Mouse (Mus musculus) liver, embryonic 15.5 days (tissue): ENCODE measurements around the gene Nup98. TPM values are rescaled to one million over a fixed set of nuclear protein-coding genes. Genes with fewer than 3 reads are reported as not detected.

Source experiments
- ATAC-seq: fragments of 200-750 bp; cut with Nextera tagmentation; 2 replicates; pipeline ENCODE4 v1.8.0; 2017; ENCODE audit warnings: moderate number of reproducible peaks, mild to moderate bottlenecking, moderate library complexity; ENCODE audit not compliant: insufficient read depth
- H3K27ac ChIP-seq: fragments of 300-500 bp; sonication (generic); replicated peaks from 2 replicates; pipeline ENCODE4 v1.5.1; 2015; ENCODE audit warnings: mild to moderate bottlenecking, inconsistent platforms
- H3K27me3 ChIP-seq: fragments of 300-500 bp; sonication (generic); 2 replicates; pipeline ENCODE4 v1.6.1; 2015; ENCODE audit warnings: mild to moderate bottlenecking, inconsistent platforms
- H3K36me3 ChIP-seq: fragments of 300-500 bp; sonication (generic); replicated peaks from 2 replicates; pipeline ENCODE4 v1.6.1; 2015; ENCODE audit warnings: moderate library complexity, mild to moderate bottlenecking, inconsistent platforms
- H3K4me1 ChIP-seq: fragments of 300-500 bp; sonication (generic); replicated peaks from 2 replicates; pipeline ENCODE4 v1.6.1; 2015; ENCODE audit warnings: inconsistent platforms
- H3K4me2 ChIP-seq: fragments of 300-500 bp; sonication (generic); 2 replicates; pipeline ENCODE4 v1.6.1; 2015; ENCODE audit warnings: moderate library complexity, mild to moderate bottlenecking, inconsistent platforms
- H3K4me3 ChIP-seq: fragments of 300-500 bp; sonication (generic); replicated peaks from 2 replicates; pipeline ENCODE4 v1.5.1; 2015; ENCODE audit warnings: mild to moderate bottlenecking, inconsistent platforms
- H3K9ac ChIP-seq: fragments of 300-500 bp; sonication (generic); 2 replicates; pipeline ENCODE4 v1.6.1; 2015; ENCODE audit warnings: moderate library complexity, mild to moderate bottlenecking, inconsistent platforms
- H3K9me3 ChIP-seq: fragments of 300-500 bp; sonication (generic); replicated peaks from 2 replicates; pipeline ENCODE4 v1.6.1; 2016; ENCODE audit warnings: inconsistent platforms
- WGBS: fragments of 180-500 bp; shearing (Covaris S2); methylation state at CpG from one replicate; pipeline ENCODE4 v1.1.7; 2015; ENCODE audit warnings: mixed read lengths; ENCODE audit not compliant: insufficient replicate concordance; 5-methylcytosine and 5-hydroxymethylcytosine counted together
- polyA plus RNA-seq: library from polyadenylated mRNA; unstranded; fragments of >200 nt; fragmentation: Nextera tagmentation; extraction: Ambion mirVana; gene quantifications from 2 replicates; pipeline ENCODE4 v1.2.1, GENCODE M21; 2015

Gene Nup98
- 13.4 and 13.5 TPM in 2 replicates for polyA plus RNA-seq

DNA sequence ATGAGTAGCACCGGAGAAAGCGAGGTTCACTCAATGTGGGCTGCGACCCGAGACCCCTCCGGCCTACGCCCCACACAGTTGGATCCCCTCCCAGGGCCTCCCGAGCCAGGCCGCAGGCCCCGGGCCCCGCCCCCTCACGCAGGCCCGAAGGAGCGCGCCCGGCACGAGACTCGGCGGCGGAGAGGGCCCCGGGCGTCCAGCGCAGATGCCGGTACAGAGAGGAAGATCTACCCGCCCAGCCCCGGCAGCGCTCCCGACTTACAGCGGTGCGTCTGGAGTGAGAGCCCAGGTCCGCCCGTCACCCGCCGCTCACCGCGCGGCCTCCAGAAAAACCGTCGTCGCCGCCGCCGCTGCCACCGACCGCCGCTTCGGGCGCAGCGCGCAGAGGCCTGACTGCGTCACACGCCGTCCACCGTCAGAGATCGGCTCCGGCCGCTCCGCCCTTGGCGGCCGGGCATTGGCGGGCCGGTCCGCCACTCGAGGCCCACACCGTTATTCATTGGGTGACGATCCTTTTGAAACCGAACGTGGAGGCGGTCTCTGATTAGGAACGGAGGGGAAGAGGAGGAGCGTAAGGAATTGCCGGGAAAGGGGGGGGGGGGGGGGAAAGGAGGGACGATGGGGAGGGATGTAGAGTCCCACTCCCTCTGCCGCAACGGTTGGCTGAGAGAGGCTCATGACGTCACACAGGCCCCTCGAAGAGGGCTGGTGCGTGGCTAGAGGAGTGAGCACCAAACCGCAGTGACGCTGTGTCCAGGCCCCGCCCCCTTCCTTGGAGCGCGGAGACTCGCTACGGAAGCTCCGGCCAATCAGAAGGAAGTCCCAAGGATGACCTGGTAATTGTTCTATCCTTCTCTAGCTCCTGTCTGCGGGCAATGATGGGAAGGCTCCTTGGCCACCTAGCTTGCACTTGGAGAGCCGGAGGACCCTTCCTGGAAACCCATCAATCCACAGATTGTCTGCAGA lies at the start of gene Nup98, which contains the start of gene Pgap2:
TSS of gene Nup98 (minus strand) at position 421 of the 966 bp plus-strand sequence.
TSS of gene Pgap2 (plus strand) at position 453 of the 966 bp plus-strand sequence.
- H3K4me1 ChIP-seq = peaks cover 36% of the 10 kb centered on the region
- H3K27ac ChIP-seq = peak within 1 kb of the TSS; percentile 90
- no peaks in the 10 kb centered on the region for H3K27me3 ChIP-seq
- peak; percentile 96 for ATAC-seq
- H3K9ac ChIP-seq = peak within 1 kb of the TSS; percentile 81
- H3K9me3 ChIP-seq = no peaks in the 10 kb centered on the region
- H3K4me3 ChIP-seq = peak within 1 kb of the TSS; percentile 91
- under 1% methylated on average over 78 of the region's 87 CpGs for WGBS
- peak within 1 kb of the TSS; percentile 85 for H3K4me2 ChIP-seq
- no peaks in the 10 kb centered on the region for H3K36me3 ChIP-seq

DNA sequence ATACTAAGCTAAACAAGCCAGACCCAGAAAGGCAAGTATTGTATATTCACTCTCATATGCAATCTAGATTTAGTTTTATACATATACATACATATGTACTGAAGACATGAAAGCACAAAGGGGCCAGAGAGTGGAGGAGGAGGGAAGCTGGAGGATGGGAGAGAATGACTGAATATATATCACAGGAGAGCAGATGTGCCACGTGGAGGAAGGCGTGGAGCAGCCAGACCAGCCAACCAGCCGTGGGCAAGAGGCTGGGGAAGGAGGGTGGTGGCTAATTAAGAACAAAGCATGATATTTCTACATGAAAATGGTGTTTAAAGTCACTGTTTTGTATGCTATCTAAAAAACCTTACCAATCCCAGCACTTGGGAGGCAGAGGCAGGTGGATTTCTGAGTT lies 48.8 kb upstream of the Nup98 start:
- H3K36me3 ChIP-seq = no peaks in the 10 kb centered on the region
- no peak overlapping the region for H3K9ac ChIP-seq
- H3K27me3 ChIP-seq = no peaks in the 10 kb centered on the region
- peaks cover 13% of the 10 kb centered on the region for H3K4me1 ChIP-seq
- no peak overlapping the region for H3K4me3 ChIP-seq
- no peak; the same call in 1 of the 2 replicates for ATAC-seq
- no peak overlapping the region for H3K4me2 ChIP-seq
- 0 out of 2 replicates have a peak overlapping the region, but pooled peaks have one; percentile 33 for H3K27ac ChIP-seq
- H3K9me3 ChIP-seq = no peaks in the 10 kb centered on the region
- WGBS = 44% methylated on average over 3 of the region's 3 CpGs

- Histone ChIP-seq H3K27ac (no peak overlapping the region), H3K36me3 (no peaks in the 10 kb centered on the region), H3K9ac (no peak overlapping the region), H3K9me3 (no peaks in the 10 kb centered on the region), H3K4me2 (no peak overlapping the region), H3K4me1 (peaks cover 19% of the 10 kb centered on the region), H3K4me3 (no peak overlapping the region), H3K27me3 (no peaks in the 10 kb centered on the region)
- WGBS = 20% methylated on average over 4 of the region's 4 CpGs
- peak; percentile 37 for ATAC-seq
Observed at GRCm38 (mm10) chr7:102258189-102258588, 48.2 kb upstream of the Nup98 start.

DNA sequence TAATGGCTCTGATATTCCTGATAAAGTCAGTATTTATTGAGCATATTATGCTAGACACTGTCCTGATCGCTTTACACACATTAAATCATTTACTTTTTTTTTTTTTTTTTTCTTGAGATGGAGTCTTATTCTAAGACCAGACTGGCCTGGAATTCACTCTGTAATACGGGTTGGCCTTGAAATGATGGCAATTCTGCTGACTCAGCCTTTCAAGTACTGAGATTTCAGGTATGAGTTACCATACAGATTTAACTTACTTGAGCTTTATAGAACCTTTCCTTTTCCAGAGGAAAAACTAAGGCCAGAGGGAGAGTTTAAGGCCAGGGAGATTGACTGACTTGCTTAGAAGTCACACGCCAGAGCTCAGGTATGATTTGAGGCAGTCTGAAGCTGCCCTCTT lies 46.7 kb upstream of the Nup98 start:
- WGBS = 72% methylated on average over 3 of the region's 3 CpGs
- Histone ChIP-seq H3K27ac (no peak overlapping the region), H3K9ac (no peak overlapping the region), H3K9me3 (no peaks in the 10 kb centered on the region), H3K4me3 (no peak overlapping the region), H3K27me3 (no peaks in the 10 kb centered on the region), H3K4me1 (peaks cover 26% of the 10 kb centered on the region), H3K36me3 (no peaks in the 10 kb centered on the region), H3K4me2 (no peak overlapping the region)
- ATAC-seq = no peak

GRCm38 (mm10) chr7:102255954-102256353 lies 46.0 kb upstream of the Nup98 start, which contains the start of gene Rhog:
Gene Rhog, minus strand, starts transcription at chr7:102256054.
- no peak within 1 kb of the TSS for H3K27ac ChIP-seq
- no peak within 1 kb of the TSS for H3K9ac ChIP-seq
- ATAC-seq = no peak
- WGBS = 72% methylated on average over 3 of the region's 3 CpGs
- H3K4me2 ChIP-seq = no peak within 1 kb of the TSS
- H3K36me3 ChIP-seq = no peaks in the 10 kb centered on the region
- peaks cover 32% of the 10 kb centered on the region for H3K4me1 ChIP-seq
- no peak within 1 kb of the TSS for H3K4me3 ChIP-seq
- no peaks in the 10 kb centered on the region for H3K27me3 ChIP-seq
- H3K9me3 ChIP-seq = no peaks in the 10 kb centered on the region

DNA sequence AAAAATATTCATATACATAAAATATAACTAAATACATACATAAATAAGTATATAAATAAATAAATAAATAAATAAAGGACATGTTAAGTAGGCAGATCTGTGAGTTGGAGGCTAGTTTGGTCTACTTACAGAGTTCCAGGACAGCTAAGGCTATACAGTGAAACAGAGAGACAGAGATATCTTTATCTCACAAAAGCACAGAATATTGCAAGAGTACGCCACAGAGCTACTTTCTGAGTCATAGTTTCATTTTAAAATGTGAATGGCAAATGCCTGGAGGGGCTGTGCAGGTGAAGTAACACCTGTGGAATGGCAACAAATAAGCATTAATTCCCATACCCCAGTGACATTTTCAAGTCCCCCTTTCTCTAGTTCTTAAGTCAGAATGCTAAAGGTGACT lies 43.7 kb upstream of the Nup98 start:
- 25% methylated on average over 1 of the region's 1 CpGs for WGBS
- no peak overlapping the region; the same call in 1 of the 2 replicates for H3K27ac ChIP-seq
- H3K9me3 ChIP-seq = no peaks in the 10 kb centered on the region
- H3K36me3 ChIP-seq = no peaks in the 10 kb centered on the region
- H3K27me3 ChIP-seq = no peaks in the 10 kb centered on the region
- 0 out of 2 replicates have a peak overlapping the region, but pooled peaks have one; percentile 19 for H3K4me2 ChIP-seq
- H3K9ac ChIP-seq = no peak overlapping the region
- H3K4me3 ChIP-seq = no peak overlapping the region
- H3K4me1 ChIP-seq = peaks cover 40% of the 10 kb centered on the region
- no peak for ATAC-seq

- peak; percentile 68 for ATAC-seq
- Histone ChIP-seq H3K27ac (peak overlapping the region; percentile 98), H3K36me3 (no peaks in the 10 kb centered on the region; the same call in 1 of the 2 replicates), H3K9ac (peak overlapping the region; percentile 91), H3K4me3 (peak overlapping the region; percentile 95), H3K4me1 (peaks cover 66% of the 10 kb centered on the region), H3K4me2 (peak overlapping the region; percentile 98), H3K9me3 (no peaks in the 10 kb centered on the region), H3K27me3 (no peaks in the 10 kb centered on the region)
- WGBS = under 1% methylated on average over 33 of the region's 33 CpGs
Observed at GRCm38 (mm10) chr7:102250631-102251214, 40.7 kb upstream of the Nup98 start.

DNA sequence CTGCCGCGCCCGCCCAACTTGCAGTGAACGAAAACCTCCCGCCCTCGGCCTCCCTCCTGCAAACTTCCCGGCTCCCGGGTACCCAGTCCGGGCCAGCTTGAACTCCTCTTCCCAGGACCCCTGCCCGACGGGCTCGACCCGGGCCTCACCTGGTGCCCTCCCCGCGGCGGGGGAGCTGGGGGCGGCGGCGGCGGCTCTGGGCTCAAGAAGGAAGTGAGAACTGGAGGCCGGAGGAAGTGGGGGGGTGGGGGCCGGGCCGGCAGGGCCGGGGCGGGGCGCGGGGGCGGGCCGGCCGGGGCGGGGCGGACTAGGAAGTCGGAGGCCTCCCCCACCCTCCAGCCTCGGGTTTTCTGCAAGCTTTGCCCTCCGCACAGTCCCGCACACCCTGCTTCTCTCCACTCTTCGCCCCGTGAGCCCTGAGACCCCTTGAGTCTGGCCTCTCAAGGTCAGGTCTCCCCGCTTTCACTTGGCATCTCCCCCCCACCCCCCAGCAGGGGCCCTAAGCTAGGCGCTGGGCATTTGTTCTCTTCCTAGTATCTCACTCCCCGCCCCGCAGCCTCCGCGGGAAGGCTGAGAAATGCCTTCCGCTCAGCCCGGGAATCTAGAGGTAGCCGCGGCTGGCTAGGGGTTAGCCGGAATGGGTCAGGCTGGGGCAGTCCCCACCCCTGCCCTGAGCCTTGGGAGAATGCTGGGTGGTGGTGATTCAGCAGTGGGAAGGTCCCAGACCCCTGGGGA lies 40.1 kb upstream of the Nup98 start:
- peak; percentile 80 for ATAC-seq
- under 1% methylated on average over 45 of the region's 49 CpGs for WGBS

GRCm38 (mm10) chr7:102249531-102249895 lies 39.5 kb upstream of the Nup98 start:
- H3K4me2 ChIP-seq = peak overlapping the region; percentile 98
- under 1% methylated on average over 23 of the region's 23 CpGs for WGBS

More for the DNA sequence above, 40.1 kb upstream of the Nup98 start:
- Histone ChIP-seq H3K9me3 (no peaks in the 10 kb centered on the region), H3K36me3 (no peaks in the 10 kb centered on the region; the same call in 1 of the 2 replicates), H3K9ac (peak overlapping the region; percentile 91), H3K27ac (peak overlapping the region; percentile 98), H3K4me3 (peak overlapping the region; percentile 95), H3K4me2 (peak overlapping the region; percentile 98), H3K4me1 (peaks cover 73% of the 10 kb centered on the region), H3K27me3 (no peaks in the 10 kb centered on the region)

DNA sequence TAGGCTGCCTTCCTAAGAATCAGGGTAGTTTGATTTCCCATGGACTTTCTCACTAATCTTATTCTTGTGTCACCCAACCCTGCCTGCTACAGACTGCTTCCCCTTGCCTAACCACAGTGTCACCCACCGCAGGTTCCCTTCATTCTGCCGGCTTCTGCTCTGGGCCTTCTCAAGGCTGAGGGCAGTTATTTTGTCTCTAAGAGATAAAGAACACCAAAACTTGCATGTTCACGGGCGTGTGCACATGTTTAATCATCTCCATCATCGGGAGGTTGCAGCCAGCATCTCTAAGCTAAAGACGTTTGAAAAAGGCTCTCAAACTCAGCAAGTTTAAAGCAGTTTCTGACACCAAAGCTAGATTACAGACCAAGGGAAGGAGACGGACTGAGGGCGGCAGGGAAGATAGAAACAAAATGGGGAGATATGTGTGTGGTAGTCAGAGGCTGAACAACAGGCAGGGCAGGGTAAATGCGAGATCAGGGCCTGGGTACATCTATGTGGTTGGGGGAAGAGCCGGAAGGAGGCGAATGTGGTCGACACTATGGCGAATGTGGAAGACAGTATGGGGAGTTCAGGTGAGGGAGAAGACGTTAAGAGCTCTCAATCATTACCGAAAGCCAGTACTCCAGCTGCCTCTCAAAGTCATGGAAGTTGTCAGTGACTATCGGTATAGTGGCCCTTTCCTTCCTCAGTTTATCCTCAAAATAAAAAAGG lies 38.9 kb upstream of the Nup98 start:
- Histone ChIP-seq H3K4me2 (peak overlapping the region; percentile 98), H3K4me1 (peaks cover 78% of the 10 kb centered on the region), H3K9me3 (no peaks in the 10 kb centered on the region), H3K4me3 (peak overlapping the region; percentile 95), H3K9ac (peak overlapping the region; percentile 91), H3K27me3 (no peaks in the 10 kb centered on the region), H3K36me3 (peaks cover 6% of the 10 kb centered on the region; the same call in 1 of the 2 replicates), H3K27ac (peak overlapping the region; percentile 98)
- 2% methylated on average over 16 of the region's 16 CpGs for WGBS
- 0 out of 2 replicates have a peak, but pooled peaks have one; percentile 6 for ATAC-seq

More at GRCm38 (mm10) chr7:102249531-102249895, 39.5 kb upstream of the Nup98 start:
- no peaks in the 10 kb centered on the region for H3K27me3 ChIP-seq
- peak; percentile 41 for ATAC-seq
- H3K4me3 ChIP-seq = peak overlapping the region; percentile 95
- no peaks in the 10 kb centered on the region for H3K9me3 ChIP-seq
- H3K9ac ChIP-seq = peak overlapping the region; percentile 91
- H3K36me3 ChIP-seq = peaks cover 1% of the 10 kb centered on the region; the same call in 1 of the 2 replicates
- peak overlapping the region; percentile 98 for H3K27ac ChIP-seq
- peaks cover 78% of the 10 kb centered on the region for H3K4me1 ChIP-seq
